Mouse (Mus musculus) right cerebral cortex, adult 18-20 months (tissue): ENCODE results near the gene Msh4.
"Not testable (repeated sequence)": the region's sequence is repeated elsewhere in the genome, so short reads cannot be mapped to it uniquely, and the experiment has no call there.

Source experiments
- DNase-seq: peaks from one replicate; pipeline ENCODE4 v3.0.0; 2022; ENCODE audit warnings: mixed read lengths

Msh4 gene

GRCm38 (mm10) chr3:153846109-153846508, 59.8 kb downstream of the Msh4 start:
- DNase-seq, result no peak

GRCm38 (mm10) chr3:153845500-153845899, 60.4 kb downstream of the Msh4 start:
- DNase-seq, result no peak

DNA sequence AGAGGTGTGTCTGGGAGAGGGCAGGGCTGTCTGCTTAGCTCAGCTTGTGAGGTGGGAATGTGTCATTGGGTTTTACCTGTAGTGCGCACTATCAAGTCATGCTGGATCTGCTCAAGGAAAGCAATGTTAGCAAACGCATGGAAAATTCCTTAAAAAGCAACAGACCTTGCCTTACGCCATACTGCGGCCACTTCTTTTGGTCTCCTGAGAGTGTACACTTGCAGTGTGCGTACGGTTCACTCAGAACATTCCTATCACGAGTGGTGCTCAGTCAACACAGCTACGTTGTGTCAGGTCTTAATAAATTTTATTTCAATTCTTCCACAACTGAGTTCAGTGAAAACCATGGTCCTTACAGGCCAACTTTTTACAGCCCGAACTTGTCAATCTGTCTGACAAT, 61.2 kb downstream of the Msh4 start:
- DNase-seq, result no peak

GRCm38 (mm10) chr3:153844030-153844429, 61.9 kb downstream of the Msh4 start, which contains the start of gene Asb17:
TSS of gene Asb17 (plus strand) at chr3:153844209.
- DNase-seq, result no peak

DNA sequence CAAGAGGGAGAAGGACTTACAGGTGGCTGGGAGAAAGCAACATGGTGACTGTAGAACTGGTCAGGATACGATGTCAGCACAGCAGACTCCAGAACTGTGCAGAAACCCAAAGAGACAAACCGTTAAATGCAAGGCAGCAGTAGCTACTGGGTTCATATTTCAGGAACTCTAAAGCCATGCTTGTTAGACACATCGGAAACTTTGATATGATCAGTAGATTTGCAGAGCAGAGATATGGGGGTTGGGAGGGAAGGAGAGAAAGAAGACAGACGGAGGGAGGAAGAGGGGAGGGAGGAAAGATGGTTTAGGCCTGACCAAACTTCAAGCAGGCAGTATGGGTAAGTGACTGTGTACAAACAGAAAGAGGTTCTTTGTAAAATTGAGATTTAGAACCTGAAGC, 68.3 kb downstream of the Msh4 start:
- no peak for DNase-seq

- DNase-seq, result no peak
Observed at GRCm38 (mm10) chr3:153836316-153836715, 69.6 kb downstream of the Msh4 start.

DNA sequence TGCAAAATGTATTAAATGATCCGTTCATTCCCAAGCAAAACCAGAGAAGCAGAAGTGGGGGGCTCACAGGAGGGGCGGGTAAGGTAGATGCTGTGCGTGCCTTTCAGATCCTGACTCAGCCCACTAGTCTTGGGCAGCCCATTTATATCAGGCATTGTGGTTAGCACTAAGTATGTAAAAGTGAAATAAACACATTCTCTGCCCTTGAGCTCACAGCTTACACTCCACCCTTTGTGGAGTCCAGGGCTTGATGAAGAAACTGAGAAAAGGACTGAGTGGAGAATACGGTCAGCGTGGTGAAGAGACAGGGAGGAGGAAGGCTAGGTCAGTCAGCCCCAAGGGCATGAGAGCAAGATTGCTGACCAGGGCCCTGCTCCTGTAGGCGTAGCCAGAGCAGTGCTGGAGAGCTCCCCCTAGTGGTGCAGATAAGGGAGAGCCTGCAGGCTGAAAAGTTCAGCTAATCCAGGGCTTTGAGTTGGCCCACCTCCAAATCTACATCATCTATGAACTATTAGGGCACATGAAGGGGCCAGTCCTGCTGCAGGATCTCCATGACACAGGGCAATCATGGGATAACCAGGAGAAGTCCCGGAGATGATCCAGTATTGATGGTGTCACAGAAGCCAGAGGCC, 70.4 kb downstream of the Msh4 start:
- peak; percentile 58 for DNase-seq

GRCm38 (mm10) chr3:153834071-153834470, 71.9 kb downstream of the Msh4 start:
- no peak for DNase-seq

DNA sequence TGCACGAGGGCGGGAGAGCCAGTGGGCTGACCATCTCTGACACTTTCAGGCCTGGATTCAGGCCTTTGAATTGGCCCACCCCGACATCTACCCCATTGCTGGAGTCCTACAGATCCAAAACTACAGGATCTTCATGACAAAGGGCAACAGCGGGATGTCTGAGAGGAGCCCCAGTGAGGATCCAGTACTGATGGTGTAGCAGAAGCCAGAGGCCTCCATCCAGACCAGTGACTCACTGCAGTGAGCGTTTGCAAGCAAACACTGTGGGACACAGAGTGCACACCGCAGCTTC, 73.3 kb downstream of the Msh4 start:
- DNase-seq, result no peak

GRCm38 (mm10) chr3:153831873-153832653, 73.9 kb downstream of the Msh4 start:
- no peak for DNase-seq

DNA sequence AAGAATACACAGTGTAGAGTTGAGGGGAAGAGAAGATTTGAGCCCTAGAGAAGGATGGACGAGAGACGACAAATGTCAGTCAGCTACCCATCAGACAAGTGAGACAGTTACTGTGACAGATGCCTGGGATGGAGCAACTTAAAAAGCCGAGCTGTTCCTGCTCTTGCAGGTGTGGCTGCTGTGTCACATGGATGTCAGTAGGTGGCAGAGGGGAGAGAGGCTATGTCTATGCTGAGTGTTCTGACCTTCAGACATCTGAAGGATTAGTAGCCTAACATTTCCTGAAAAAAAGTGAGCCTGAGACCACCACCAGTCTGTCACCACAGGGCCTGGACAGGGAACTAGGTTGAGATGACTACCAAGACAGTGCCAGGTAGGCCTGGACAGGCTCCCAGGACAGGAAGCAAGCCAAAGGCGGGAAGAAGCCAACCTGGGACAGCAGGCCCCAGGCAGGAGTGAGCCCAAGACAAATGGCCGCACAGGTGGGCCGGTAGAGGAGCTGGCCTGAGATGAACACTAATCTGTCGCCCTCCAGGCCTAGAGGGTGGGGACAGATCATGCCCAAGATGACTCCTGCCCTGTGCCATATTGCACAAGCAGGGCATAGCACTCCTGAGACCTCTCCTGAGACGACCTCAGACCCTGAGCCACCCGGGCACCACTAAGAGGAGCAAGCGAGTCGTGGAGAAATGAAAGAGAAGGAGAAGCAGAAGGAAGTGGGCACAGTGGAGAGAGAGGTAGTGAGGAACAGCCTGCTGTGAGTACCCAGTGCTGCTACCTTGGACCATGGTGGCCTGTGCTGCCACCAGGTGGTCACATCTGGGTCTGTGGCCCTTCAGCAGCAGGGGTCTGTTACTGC, 74.7 kb downstream of the Msh4 start:
- no peak for DNase-seq

GRCm38 (mm10) chr3:153829788-153830187, 76.2 kb downstream of the Msh4 start:
- not testable (repeated sequence) for DNase-seq

- DNase-seq, result no peak
Observed at GRCm38 (mm10) chr3:153826616-153827015, 79.3 kb downstream of the Msh4 start.

DNA sequence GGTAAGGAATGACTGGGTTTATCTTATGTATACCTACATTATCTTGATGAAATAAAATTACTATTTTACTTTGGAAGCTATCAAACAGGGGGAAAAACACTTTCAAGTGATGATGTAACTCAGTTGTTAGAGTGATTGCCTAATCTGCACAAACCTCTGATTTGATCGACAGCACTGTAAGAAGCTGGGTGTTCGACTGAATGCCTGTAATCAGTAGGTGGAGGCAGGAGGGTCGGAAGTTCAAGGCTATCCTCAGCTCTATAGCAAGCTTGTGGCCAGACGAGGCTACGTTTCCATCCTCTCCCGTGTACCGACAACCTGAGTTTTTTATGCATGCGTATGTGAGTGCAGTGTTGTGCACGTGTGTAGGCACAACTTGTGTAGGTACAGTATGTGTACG, 80.7 kb downstream of the Msh4 start:
- no peak for DNase-seq

DNA sequence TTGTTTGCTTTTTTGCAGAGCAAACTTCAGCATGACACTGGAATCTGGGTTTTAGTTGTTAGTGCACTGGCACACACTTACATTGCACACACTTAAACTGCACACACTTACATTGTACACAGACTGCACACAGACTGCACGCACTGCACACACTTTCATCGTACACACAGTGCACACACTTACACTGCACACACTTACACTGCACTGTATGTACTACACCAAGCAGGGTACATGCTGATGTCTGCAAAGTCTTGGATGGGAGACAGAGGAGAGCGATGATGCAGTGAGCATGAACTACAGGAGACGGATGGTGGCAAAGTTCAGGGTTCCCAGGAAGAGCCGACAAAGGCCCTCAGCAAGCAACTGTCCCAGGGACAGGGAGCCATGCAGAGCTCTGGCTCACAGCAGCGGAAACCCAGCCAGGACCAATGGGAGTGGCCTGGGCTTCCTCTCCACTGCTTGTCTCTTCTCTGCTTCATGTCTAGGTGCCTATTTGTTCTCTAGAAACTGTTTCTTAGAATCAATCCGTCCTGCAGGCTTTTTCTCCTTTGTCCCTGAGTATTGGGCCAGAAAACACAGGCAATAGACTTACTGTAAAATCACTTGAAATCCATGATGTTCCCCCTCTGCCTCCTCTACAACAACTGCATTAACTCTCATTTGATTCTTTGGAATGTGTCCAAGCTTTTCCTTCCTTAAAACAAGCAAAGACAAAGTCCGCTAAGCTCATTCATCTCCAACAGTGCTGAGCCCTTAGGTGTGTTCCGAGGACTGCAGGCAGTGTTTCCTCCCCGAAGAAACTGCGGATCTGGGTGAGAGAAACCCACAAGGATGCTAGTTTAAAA, 82.0 kb downstream of the Msh4 start:
- no peak for DNase-seq

- DNase-seq, result no peak
Observed at GRCm38 (mm10) chr3:153819438-153819837, 86.5 kb downstream of the Msh4 start.

DNA sequence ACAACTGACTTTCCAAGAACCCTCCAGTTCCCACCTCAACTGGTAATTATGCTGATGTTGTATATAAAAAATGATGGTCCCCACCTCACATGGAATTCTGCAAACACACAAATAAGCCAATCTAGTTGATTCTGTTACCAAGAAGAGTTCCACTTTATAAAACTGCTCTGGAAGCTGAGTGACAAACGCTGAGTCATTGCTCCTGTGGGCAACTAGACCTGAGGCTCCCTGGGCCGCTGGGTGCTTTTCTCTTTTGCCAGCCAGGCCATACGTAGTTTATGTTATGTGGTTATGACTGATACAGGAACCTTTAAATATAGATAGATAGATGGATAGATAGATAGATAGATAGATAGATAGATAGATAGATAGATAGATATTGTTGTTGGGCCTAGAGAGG, 87.2 kb downstream of the Msh4 start:
- DNase-seq, result no peak

GRCm38 (mm10) chr3:153817376-153817890, 88.5 kb downstream of the Msh4 start:
- no peak for DNase-seq

GRCm38 (mm10) chr3:153814026-153814425, 91.9 kb downstream of the Msh4 start:
- DNase-seq, result no peak

GRCm38 (mm10) chr3:153808406-153808805, 97.5 kb downstream of the Msh4 start:
- no peak for DNase-seq

- DNase-seq, result no peak
Observed at GRCm38 (mm10) chr3:153807444-153808149, 98.3 kb downstream of the Msh4 start.
